Comparison of ENCODE assay signal across 9 mouse cellular contexts in the genomic region with DNA sequence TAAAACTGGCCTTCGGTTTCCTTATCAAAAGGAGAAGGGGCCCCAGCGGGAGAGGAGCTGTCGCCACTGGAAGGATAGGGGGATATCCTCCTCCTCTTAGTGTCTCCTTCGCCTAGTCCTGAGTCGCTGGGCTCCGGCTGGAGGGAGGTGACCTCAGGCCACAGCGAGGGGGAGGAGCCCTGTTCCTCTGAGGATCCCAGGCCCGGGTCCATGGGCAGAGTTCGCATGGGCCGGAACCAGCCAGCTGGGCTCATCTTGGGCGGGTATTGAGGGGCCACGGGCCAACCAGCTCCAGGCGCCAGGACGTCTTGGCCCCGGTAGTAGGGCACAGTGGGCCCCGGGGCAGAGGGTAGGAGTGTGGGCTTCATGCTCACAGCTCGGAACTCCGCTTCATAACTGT. TPM values are rescaled to one million over a fixed set of nuclear protein-coding genes. Genes with fewer than 3 reads are reported as not detected.
DNase-seq lines count a peak whose midpoint lies in the region; ATAC-seq lines count a peak whose summit lies in the region.
"Had no signal": no experiment of that assay in that cellular context is flagged by ENCODE, and none has a peak within 500 bp of the region (broad histone marks: within the 10 kb centered on the region; RNA-seq: fewer than 3 reads in every experiment).

No protein-coding gene starts in this region.

- no peak overlapping the region for H3K27ac ChIP-seq in lung, embryonic 16.5 days (ENCODE audit: low read length)

- peak; percentile 34 to 45 for DNase-seq in cerebellum, postnatal 10 days
- DNase-seq in cerebellum, postnatal 4 days (ENCODE audit: low spot score in 2 of 2): no peak
- DNase-seq in kidney, adult 11 months: peak; percentile 50
- DNase-seq in spleen, postnatal 10 days (ENCODE audit: low spot score in 2 of 2): no peak
- no peak for DNase-seq in right cerebral cortex, postnatal 14 days
- DNase-seq in frontal cortex, adult 2 months (ENCODE audit: extremely low spot score in 1 of 2, low spot score in 1 of 2): no peak
- DNase-seq: thymus, postnatal 14 days had no signal

- no peak overlapping the region for H3K9ac ChIP-seq in lung, embryonic 16.5 days (ENCODE audit: low read length)

- H3K27me3 ChIP-seq in lung, embryonic 16.5 days (ENCODE audit: control insufficient read depth, insufficient read depth, low read depth, low read length): peaks cover 17% of the 10 kb centered on the region

- H3K4me2 ChIP-seq in lung, embryonic 16.5 days (ENCODE audit: low read depth, low read length): peak overlapping the region; percentile 18; the same call in 1 of the 2 replicates

- H3K9me3 ChIP-seq in lung, embryonic 16.5 days (ENCODE audit: control insufficient read depth, low read length): no peaks in the 10 kb centered on the region

- 0 out of 2 replicates have a peak, but pooled peaks cover 2% of the 10 kb centered on the region for H3K4me1 ChIP-seq in lung, embryonic 16.5 days (replicated peaks; ENCODE audit: control insufficient read depth, insufficient read depth, low read length)

- no peak overlapping the region for H3K4me3 ChIP-seq in lung, embryonic 16.5 days (ENCODE audit: low read length)

- H3K36me3 ChIP-seq in lung, embryonic 16.5 days (ENCODE audit: control insufficient read depth, insufficient read depth, low read length): no peaks in the 10 kb centered on the region

- 17% methylated on average over 18 of the region's 18 CpGs for WGBS in lung, embryonic 16.5 days

- ATAC-seq in granulocyte monocyte progenitor cell, adult 5-6 weeks (replicated peaks; ENCODE audit: poor library complexity, severe bottlenecking): 0 out of 2 replicates have a peak, but pooled peaks have one; percentile 24
- ATAC-seq in lung, embryonic 16.5 days (ENCODE audit: low read depth): no peak

RNA-seq across cellular contexts. Expression of a gene that starts 16.3 kb away (rescaled TPM):
- not detected in 2 replicates for total RNA-seq in granulocyte monocyte progenitor cell, adult 5-6 weeks (2014; fragmentation: Nextera tagmentation)
- 0.26 TPM in 1 of 2 replicates, not detected in the other for total RNA-seq in granulocyte monocyte progenitor cell, adult 5-6 weeks (2017)
- 0.21 TPM in 1 of 2 replicates, not detected in the other for polyA plus RNA-seq in lung, embryonic 16.5 days (2015; fragmentation: Nextera tagmentation; extraction: Ambion mirVana)
- polyA plus RNA-seq in frontal cortex, adult 2 months (2012; rRNA removed): 9.7 and 10.1 TPM in 2 replicates

RNA-seq across cellular contexts. Expression of a gene that starts 48.4 kb away (rescaled TPM):
- 24.4 and 29.4 TPM in 2 replicates for total RNA-seq in granulocyte monocyte progenitor cell, adult 5-6 weeks (2014; fragmentation: Nextera tagmentation)
- total RNA-seq in granulocyte monocyte progenitor cell, adult 5-6 weeks (2017): 7.9 and 8.5 TPM in 2 replicates
- polyA plus RNA-seq in lung, embryonic 16.5 days (2015; fragmentation: Nextera tagmentation; extraction: Ambion mirVana): 12.4 and 14.3 TPM in 2 replicates
- 11.2 and 14.0 TPM in 2 replicates for polyA plus RNA-seq in frontal cortex, adult 2 months (2012; rRNA removed)

RNA-seq across cellular contexts. Expression of a gene that starts 52.5 kb away (rescaled TPM):
- 8.0 and 8.5 TPM in 2 replicates for total RNA-seq in granulocyte monocyte progenitor cell, adult 5-6 weeks (2014; fragmentation: Nextera tagmentation)
- total RNA-seq in granulocyte monocyte progenitor cell, adult 5-6 weeks (2017): 1.1 and 6.6 TPM in 2 replicates
- 4.9 TPM in 2 replicates for polyA plus RNA-seq in lung, embryonic 16.5 days (2015; fragmentation: Nextera tagmentation; extraction: Ambion mirVana)
- polyA plus RNA-seq in frontal cortex, adult 2 months (2012; rRNA removed): 51.1 and 62.2 TPM in 2 replicates

RNA-seq across cellular contexts. Expression of a gene that starts 57.4 kb away (rescaled TPM):
- 44.6 and 51.7 TPM in 2 replicates for total RNA-seq in granulocyte monocyte progenitor cell, adult 5-6 weeks (2014; fragmentation: Nextera tagmentation)
- 22.9 and 23.2 TPM in 2 replicates for total RNA-seq in granulocyte monocyte progenitor cell, adult 5-6 weeks (2017)
- polyA plus RNA-seq in lung, embryonic 16.5 days (2015; fragmentation: Nextera tagmentation; extraction: Ambion mirVana): 74.1 and 76.5 TPM in 2 replicates
- 60.2 and 66.3 TPM in 2 replicates for polyA plus RNA-seq in frontal cortex, adult 2 months (2012; rRNA removed)

RNA-seq across cellular contexts. Expression of a gene that starts 57.6 kb away (rescaled TPM):
- not detected in 2 replicates for total RNA-seq in granulocyte monocyte progenitor cell, adult 5-6 weeks (2014; fragmentation: Nextera tagmentation)
- 0.10 and 1.1 TPM in 2 replicates for total RNA-seq in granulocyte monocyte progenitor cell, adult 5-6 weeks (2017)
- 8.7 and 11.3 TPM in 2 replicates for polyA plus RNA-seq in lung, embryonic 16.5 days (2015; fragmentation: Nextera tagmentation; extraction: Ambion mirVana)
- 0.82 TPM in 2 replicates for polyA plus RNA-seq in frontal cortex, adult 2 months (2012; rRNA removed)

Comparison
In these comparisons a context has a peak if more than half of its experiments do, and no peak if none do; other contexts are left out.
1. DNase-seq: peak in cerebellum, postnatal 10 days (2 of 2) and kidney, adult 11 months (single experiment); none in cerebellum, postnatal 4 days (0 of 2), spleen, postnatal 10 days (0 of 2), right cerebral cortex, postnatal 14 days (single experiment) and frontal cortex, adult 2 months (0 of 2).